Mouse (Mus musculus) urinary bladder, adult 18-20 months (tissue): ENCODE measurements around the gene Mrgpre.

Experiments
- DNase-seq, 2 experiments: peaks; one replicate each; pipeline ENCODE4 v3.0.0; 2022; ENCODE audit warnings: low spot score in 2 of 2, mixed read lengths in 2 of 2

Mrgpre gene

DNA sequence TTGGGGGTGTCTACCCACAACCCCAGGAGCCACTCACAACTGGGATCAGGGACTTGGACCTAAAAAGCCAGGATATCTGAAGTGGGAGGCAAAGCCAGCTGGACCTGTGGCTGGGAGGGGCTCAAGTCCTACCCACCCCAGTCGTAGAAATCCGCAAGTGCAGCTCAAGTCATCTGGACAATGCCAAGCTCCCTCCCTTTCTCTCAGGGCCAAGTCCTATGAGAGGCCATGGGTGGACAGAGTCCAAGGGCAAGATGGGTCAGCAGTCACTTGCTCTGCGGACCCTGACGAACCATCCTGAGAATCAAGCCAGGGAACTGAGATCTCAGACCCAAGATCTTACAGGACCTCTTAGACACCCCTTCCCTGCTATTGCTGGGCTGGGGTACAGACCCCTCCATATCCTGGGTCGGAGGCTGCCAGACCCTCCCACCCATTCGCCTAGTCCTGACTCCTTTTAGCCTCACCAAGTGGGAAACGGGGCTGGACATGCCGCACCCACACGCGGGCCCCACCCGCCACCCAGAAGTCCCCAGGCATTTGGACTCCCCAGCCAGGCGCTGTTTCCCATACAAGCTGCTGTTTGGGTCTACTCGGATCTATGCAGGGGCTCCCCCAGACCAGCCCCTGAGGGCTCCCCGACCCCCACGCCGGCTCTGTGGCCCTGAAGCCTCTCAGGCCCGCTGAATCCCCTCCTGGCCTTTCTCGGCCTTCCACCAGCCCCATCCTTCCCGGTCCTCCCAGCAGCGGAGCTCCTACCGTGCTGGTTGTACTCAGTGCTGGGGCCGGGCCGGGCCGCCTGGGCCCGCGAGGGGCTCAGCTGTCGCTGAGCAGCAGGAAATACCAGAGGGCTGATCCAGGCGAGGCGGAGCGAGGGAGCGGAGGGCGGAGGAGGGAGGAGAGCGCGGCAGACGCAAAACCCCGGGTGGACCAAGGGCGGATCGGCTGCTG, 44.5 kb downstream of the Mrgpre start:
- peak; percentile 85 to 87 for DNase-seq

DNA sequence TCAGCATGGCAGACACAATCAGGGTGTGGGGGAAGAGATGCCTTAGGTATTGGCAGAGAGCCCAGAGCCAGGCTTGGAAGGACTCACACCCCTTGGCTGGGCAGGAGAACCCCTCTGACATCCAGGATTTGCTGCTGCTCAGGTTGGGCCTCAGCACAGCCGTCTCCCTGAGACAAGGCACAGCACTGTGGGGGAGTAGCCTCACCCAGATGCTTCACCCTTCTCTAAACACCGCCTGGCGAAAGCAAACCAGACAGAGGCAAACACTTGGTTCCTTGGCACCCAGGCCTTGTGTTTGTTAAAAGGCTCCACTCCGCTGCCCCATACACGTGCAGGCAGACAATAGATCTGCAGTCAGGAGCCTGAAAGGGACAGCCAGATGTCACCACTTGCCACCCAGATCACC, 45.7 kb downstream of the Mrgpre start:
- DNase-seq, result peak in 1 of 2 experiments; percentile 25

DNA sequence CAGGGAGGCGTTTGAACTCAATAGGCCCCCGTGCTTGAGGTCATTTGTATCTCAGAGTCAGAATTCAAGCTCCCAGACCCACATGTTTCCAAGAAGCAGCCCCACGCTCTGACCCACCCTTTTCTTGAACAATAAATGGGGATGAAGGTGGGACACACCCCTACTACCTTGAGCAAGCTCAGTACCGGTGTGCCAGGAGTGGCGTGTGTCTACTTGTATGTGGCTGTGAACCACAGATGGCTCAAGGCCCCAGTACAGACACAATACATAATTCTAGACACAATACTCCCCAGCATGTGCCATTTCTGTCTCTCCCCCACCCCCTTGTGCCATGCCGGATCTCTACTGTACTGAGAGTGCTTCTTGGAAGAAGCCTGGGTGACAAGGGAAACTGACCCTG, 46.1 kb downstream of the Mrgpre start:
- peak in 1 of 2 experiments; percentile 33 for DNase-seq

DNA sequence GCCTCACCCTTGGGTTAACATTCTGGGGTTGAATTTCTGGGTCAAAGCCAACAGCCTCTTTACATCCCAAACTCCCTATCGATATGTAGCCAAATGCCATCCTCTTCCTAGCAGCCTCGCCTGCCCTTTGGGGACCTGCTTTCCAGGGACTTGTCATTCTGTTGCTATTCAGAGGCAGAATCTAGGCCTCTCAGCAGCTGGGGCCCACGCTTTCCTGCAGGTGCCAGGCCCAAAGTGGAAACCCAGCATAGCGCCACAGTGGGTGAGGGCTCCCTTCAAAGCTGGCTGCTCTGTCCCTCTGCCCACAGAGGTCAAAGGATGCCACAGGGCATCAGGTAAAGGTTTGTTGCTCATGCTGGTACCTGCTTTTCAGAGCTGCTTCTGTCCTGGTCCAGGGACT, 50.6 kb downstream of the Mrgpre start:
- DNase-seq, result no peak

DNA sequence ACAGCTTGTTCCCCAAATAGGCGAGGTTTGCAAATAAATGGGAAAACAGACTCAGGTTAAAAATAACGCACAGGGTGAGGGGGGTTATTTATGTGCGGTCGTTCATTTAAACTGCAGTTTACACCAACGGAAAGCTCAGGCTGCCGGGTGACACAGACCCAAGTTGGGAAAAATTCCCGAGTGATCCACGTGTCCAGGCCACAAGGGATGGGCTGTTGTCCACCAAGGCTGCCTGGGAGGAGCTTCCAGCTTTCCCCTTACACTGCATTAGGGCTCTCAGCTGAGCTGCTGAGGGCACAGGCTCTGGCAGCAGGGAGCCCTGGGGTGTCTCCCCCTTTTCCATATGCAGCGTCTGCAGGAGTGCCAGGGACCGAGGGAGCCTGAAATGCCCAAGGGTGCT, 54.4 kb downstream of the Mrgpre start:
- peak in 1 of 2 experiments; percentile 20 for DNase-seq
